Mouse (Mus musculus) frontal cortex, postnatal 10 days (tissue): ENCODE results near the gene Tnnt2.
A peak's percentile ranks its signal among the peaks of the same experiment; 100 is the strongest.

Experiments used
- DNase-seq, 2 experiments: peaks; one replicate each; pipeline ENCODE4 v3.0.0; 2022; ENCODE audit warnings: low spot score in 2 of 2, mixed read lengths in 1 of 2

Gene Tnnt2

GRCm38 (mm10) chr1:135855344-135855687, 19.2 kb downstream of the Tnnt2 start:
- no peak for DNase-seq

- no peak for DNase-seq
Measured at GRCm38 (mm10) chr1:135856070-135856469, 19.9 kb downstream of the Tnnt2 start.

DNA sequence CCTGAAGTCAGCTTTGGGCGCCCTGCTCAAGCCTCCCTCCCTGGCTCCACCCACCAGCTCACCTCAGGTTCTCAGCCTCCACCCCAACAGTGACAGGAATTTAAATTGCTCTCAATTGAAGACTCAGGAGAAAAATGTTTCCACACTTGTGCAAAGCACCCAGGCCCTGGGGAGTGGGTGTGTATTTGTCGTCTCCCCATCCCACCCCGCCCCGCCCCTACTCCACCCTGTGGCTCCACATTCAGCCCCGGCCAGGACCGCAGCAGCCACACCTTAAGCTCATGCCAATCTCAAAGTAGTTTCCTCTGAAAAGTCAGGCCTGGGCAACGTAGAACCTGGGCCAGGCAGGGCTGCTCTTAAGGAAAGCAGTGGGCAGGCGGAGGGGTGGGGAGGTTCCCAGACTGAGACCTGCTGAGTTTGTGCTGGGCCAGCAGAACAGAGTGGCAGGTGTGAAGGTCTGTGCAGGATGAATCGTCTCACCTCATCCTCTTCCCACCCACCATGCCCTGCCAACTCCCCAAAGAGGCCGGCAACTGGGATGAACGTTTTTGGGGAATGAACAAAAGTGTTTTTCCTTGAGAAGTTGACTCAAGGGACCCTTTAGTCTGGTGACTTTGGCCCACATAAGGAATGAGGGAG, 21.1 kb downstream of the Tnnt2 start:
- DNase-seq = no peak

DNA sequence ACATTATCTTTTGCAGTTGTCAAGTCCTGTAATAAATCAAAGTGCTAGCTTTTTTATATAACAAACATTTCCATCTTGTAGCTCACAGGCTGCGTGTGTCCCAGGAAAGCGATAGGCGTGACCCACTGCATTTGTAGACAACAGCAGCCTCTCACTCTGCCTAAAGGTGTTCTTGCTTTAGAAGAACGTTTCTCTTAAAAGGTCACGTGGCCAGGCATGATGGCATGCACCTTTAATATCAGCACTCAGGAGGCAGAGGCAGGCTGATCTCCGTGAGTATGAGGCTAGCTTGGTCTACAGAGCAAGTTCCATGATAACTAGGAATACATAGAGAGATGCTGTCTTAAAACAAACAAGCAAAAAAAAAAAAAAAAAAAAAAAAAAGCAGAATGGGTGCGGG, 22.4 kb downstream of the Tnnt2 start:
- DNase-seq = no peak

DNA sequence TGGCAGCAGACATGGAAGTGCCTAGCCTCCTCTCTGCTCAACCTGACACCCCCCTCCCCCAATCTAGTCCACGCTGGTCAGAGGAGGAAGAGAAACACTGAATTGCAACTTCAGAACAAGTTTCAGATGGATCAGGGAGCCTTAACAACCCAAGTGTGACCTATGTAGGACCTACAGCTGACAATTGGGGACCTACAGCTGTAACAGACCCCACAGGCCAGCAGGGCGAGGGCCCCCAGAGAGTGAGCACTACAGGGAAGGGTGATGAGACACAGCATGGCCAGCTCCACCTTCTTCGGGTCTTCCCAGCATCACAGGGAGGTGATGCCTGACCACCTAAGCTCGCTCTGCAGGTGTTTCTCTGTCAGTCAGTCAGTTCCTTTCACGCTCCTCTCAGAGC, 24.9 kb downstream of the Tnnt2 start:
- no peak for DNase-seq

- DNase-seq = no peak
Measured at GRCm38 (mm10) chr1:135861980-135862552, 25.9 kb downstream of the Tnnt2 start.

DNA sequence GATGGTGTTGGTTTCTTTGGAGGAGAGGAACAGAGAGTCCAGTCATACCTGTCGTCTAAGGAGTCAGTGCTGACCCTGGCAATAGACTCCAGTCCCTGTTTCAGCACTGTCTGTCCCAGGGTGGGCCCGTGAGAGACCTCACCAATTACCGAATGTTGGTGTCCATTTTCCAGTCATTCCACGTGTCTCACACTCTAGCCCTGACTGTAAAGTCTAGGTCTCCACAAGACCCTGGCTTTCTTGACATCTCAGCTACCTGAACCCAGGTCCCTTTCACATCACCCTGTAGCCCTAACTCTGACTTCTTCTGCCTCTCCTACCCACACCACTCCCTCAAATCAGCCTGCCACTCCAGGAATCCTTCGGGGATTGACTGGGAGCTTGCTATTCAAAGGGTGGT, 26.4 kb downstream of the Tnnt2 start:
- DNase-seq = no peak

- DNase-seq = no peak
Measured at GRCm38 (mm10) chr1:135863786-135864335, 27.7 kb downstream of the Tnnt2 start.

DNA sequence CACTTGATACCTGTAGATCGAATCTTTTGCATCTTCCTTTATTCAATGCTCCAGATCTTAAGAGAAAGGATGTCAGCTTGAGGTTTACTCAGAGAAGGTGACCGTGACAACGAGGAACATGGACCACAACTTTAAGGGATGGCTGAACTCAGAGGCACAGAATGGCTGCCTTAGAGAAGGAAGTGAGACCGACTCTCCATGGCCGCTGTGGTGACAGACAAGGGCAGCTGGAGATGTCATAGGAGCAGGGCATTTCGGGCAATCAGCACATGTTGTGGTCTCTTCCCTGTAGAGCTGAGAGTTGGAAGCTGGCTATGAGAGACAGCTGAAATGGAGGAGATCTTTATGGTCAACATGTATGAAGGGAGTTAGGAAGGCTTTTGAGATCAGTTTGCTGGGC, 28.7 kb downstream of the Tnnt2 start:
- no peak for DNase-seq

DNA sequence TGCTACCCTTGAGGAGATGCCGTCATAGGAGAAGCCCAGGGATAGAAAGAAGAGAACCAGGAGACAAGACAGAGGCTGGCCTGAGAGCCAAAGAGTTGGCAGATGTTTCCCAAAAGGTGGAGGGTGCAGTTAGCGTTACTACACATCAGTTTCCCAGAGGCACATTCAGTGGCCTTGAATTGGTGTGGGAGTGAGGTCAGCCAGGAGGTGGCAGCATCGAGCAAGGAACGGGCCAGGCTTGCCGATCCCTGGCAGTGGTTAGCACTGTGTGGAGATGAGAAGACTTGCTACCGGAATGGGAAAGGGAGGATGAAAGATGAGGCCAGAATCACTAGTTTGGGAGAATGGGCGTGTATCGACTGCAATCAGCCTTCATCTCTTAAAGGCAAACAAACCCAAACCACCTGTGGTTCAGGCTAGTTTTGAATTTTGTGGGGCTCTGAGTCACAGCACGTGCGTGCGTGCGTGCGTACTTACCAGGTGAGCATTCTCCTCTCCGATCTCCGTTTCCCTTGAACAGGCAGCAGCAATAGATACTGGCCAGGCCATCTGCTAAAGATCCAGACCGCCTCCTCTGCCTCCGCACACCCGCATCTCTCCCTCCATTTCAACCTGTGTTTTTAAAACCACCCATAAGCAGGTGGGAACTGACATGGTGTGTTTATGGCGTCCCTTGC, 29.5 kb downstream of the Tnnt2 start:
- peak; percentile 42 to 75 for DNase-seq

GRCm38 (mm10) chr1:135868570-135868969, 32.4 kb downstream of the Tnnt2 start:
- no peak for DNase-seq

DNA sequence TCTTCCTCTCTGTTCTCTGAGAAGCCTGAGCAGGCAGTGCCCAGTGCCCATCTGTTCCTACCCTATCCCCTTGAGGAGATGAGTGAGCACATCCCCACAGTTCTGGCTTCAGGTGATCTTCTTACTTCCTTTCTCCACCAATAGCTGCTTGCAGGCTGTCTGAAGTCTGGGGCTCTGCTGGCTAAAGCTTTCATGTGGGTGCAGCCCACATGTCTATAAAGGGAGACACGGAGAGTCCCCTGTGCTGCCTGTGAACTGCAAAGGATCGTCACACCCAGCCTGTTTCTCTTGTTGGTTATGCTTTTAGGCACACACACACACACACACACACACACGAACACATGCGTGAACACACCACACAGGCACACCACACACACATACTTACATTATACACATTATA, 36.8 kb downstream of the Tnnt2 start:
- DNase-seq = no peak

DNA sequence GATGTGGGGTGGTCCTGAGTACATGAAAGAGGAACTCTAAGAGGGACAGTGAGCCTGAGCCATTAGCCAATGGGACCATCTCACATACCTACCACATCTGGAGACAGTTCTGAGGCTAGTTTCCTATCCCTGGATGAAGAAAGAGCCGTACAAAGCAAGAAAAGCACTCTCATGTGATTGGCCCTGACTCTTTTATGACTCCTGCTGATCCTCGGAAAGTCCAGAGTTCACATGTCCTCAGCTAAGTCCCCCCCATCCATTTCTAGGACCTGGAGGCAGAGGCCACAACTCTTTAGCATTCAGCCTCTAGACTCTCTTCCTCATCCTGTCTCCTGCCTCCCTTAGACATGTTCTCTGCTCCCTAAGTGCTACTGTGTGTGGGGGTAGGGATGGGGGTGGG, 41.1 kb downstream of the Tnnt2 start:
- no peak for DNase-seq

DNA sequence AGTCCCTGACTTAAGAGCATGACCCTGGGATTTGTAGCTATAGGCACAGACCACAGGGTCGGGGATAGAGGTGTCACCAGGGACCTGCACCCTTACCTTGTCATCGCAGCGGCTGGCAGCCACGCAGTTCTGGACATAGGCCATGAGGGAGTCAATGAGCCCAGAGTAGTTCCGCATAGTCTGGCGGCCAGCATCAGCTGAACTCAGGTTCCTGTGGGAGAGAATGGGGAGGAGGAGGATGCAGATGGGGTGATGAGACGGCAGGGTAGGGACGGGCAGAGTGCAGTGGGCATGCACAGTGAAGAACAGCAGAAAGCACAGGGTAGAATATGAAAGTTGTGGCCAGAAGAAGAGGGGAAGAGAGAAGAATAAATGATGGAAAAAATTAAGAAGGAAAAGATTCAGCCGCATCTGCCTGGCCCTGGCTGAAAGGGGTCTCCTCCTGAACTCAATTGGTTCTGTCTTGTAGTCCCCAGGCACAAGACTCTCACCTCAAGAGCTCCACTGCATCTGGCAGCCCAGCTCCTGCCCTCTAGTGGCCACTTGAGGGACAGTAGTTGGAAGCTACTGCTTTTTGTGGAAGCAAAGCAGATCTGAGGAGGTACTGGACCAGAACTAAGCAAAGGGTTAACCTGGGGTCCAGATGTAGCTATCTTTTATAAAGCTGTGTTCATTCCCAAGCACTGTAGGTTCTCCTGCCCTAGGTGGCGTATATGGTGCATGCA, 46.4 kb downstream of the Tnnt2 start:
- DNase-seq = peak in 1 of 2 experiments; percentile 49

- DNase-seq = no peak
Measured at GRCm38 (mm10) chr1:135889461-135890185, 53.5 kb downstream of the Tnnt2 start.

- no peak for DNase-seq
Measured at GRCm38 (mm10) chr1:135891424-135892216, 55.5 kb downstream of the Tnnt2 start.

- no peak for DNase-seq
Measured at GRCm38 (mm10) chr1:135892233-135892632, 56.1 kb downstream of the Tnnt2 start.

- no peak for DNase-seq
Measured at GRCm38 (mm10) chr1:135892764-135893163, 56.6 kb downstream of the Tnnt2 start.

DNA sequence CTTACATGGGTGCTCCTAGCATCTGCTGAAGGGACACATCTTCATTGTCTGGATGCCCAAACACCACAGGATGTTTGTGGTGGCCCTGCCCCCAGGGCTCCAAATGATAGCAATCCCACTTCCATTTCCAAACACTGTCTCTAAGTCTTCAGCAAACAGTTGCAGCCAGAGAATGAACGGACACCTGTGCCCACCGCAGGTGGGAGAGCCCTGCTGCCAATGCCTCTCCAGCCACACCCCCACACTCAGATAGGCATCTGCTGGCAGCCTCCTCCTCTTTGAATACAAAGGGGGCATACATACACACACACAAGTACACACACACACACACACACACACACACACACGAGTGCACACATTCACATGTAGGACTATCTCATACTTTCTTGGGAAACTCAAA, 57.2 kb downstream of the Tnnt2 start:
- no peak for DNase-seq

DNA sequence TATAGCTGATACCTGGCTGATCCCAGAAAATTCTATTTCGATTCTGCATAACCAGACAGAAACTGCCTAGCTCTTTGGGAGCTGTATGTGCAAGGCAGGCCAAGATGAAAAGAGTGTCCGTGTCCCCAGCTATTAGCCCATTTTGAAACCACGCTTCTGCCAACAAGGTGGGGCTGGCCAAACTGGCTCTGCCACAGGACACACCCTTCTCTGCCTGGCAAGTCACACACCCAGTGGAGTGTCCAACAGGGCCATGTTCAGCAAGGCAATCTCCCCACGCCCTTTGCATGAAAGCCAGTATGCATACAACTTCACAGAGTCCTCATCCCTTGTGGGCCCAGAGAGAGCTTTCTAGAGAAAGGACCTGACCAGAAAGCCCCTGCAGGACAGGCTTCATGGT, 59.2 kb downstream of the Tnnt2 start:
- DNase-seq = no peak

GRCm38 (mm10) chr1:135899295-135899694, 63.1 kb downstream of the Tnnt2 start:
- DNase-seq = no peak
